Mouse (Mus musculus) 3T3-L1 (cell line): ENCODE data around the gene Gm20503.
A peak's percentile ranks its signal among the peaks of the same experiment; 100 is the strongest.

Source experiments
- DNase-seq: peaks from one replicate; pipeline ENCODE4 v3.0.0-alpha.2; 2015; ENCODE audit warnings: low read depth, low spot score

Gene Gm20503

DNA sequence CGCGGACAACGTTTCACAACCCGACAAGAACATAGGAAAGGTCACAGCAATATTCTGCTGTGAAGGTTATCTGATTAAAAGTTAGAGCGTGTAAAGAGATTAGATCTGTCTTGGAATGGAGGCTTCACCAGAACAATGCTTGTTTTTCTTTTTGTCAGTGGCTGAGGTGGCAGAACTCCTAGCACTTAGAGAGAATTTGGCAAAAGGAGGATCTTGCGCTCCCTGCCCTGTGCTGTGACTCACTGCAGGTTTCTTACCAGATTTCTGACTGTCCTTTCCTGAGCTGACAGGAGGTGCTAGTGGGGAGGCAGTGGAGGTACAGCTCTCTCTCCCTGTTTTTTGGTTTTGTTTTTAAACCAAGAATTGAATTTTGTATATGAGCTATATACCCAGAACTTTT is 4.0 kb downstream of the Gm20503 start:
- peak; percentile 69 for DNase-seq

DNA sequence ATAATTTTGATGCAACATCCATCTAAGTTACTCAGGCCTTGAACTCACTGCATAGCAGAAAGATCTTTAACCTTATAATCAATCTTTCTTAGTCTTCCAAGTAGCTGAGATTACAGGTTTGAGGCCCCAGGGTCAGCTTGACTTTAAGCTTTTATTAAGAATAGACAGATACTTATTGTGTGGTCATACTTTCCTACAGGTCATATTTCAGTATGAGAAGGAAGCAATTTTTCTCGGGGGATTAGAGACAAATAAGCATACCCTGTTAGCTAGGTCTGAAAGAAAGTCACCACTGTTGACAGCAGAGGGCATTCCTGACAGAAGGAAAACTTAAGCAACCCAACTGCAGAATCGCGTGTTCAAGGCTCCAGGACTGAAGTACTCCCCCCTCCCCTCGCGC is 5.0 kb downstream of the Gm20503 start:
- peak; percentile 40 for DNase-seq

DNA sequence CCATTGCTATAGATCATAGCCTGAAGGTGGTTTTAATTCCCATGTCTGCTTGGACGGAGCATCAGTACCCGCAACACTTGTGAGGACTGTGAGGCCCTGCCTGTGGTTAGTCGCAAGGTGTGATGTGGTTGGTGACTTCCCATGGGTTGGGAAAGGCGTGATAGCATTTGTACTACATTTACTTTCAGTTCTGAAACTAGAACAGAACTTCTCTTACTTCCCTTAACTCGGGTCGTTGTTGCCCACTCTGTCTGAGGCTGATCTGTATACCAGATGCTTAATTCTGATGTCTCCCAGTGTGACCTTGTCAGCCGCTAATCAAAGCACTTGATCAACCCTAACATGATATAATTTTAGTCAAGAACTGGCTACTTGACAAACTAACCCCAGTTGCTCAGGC is 6.2 kb downstream of the Gm20503 start:
- DNase-seq, result no peak

DNA sequence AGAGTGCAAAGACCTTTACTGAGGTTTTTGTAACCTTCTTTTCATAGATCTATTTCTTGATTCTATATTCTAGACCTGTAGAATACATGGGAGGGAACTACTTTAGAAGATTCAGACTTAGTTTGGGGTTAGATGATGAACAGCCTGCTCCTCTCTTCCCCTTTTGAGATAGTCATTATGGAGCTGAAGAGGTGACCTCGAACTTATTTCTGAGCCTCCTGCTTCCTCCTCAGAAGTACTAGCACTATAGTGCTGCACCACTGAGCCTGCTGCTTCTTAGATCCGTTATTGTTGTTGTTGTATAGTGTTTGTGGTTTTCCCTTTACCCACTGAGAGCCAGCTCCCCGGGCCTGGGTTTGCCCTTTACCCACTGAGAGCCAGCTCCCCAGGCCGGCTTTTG is 6.7 kb downstream of the Gm20503 start:
- DNase-seq, result no peak

DNA sequence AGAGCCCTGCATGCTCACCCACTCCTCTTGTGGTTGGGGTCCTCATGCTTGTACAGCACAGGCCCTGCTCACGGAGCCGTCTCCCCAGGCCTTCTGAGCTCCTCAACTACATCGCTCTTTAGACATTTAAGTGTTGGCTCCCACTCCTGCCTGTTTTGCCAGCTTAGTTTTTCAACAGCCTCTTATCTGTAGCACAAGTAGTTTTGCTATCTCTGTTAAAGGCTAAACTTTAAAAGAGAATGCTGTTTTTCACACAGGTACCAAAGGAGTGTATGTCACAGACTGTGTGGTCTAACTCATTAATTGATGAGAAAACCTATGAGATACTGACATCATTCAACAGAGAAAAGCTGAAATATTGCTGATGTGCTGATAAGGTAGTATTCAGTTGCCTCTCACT is 8.4 kb downstream of the Gm20503 start:
- DNase-seq, result no peak

DNA sequence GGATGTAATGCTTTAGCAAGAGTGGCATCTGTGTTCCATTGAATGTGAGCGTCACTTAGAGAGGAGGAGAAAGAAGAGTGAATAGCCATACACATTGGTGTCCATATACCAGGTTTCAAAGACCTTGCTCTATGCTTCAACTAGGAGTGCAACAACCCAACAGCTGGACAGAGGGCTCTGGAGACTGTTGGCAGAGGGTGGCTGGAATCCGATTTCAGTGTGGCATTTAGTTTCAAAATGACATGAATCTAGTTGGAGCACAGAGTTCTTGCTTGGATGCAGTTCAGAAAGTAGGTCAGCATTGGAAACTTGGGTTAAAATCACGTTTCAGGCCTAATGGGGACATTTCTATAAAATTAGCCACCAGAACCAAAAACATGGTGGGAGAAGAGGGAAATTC is 12.2 kb downstream of the Gm20503 start:
- no peak for DNase-seq

DNA sequence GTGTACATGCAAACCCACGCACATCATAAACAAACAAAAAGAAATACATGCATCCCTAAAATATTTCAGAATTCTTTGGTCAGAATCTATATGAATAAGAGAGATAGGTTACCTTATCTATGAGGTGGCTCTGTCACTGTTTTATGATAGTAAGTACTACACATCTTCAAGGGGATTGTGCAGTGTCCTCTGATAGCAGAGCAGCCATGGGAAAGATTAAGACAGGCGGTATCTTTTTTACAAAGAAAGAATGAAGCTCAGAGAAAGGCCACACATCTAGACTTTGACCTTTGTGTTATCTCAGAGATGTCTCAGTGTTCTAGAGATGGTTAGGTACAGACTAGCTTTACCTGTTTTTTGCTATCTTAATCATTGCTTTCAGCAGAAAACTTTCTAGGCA is 13.9 kb downstream of the Gm20503 start:
- DNase-seq, result no peak

DNA sequence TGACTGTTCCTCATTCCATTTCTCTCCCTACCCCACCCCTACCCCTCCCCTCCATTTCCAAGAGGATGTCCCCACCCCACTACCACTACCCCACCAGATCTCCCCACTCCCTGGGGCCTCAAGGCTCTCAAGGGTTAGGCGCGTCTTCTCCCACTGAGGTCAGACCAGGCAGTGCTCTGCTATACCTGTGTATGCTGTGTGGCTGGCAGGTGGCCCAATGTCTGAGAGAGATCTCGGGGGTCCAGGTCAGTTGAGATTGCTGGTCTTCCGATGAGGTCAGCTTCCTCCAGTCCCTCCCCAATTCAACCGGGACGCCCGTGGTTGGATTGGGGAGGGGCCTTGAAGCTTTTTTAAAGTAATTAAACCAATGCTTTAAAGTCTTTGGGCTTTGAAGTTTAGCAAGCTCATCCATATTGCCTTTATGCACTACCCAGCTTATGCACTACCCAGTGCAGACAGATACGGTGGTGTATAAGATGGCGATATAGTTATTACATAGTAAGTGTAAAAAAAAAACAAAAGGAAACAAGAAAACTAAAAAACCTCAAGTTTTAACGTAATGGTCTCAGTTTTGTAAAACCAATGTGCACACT is 31.4 kb downstream of the Gm20503 start:
- DNase-seq, result no peak

DNA sequence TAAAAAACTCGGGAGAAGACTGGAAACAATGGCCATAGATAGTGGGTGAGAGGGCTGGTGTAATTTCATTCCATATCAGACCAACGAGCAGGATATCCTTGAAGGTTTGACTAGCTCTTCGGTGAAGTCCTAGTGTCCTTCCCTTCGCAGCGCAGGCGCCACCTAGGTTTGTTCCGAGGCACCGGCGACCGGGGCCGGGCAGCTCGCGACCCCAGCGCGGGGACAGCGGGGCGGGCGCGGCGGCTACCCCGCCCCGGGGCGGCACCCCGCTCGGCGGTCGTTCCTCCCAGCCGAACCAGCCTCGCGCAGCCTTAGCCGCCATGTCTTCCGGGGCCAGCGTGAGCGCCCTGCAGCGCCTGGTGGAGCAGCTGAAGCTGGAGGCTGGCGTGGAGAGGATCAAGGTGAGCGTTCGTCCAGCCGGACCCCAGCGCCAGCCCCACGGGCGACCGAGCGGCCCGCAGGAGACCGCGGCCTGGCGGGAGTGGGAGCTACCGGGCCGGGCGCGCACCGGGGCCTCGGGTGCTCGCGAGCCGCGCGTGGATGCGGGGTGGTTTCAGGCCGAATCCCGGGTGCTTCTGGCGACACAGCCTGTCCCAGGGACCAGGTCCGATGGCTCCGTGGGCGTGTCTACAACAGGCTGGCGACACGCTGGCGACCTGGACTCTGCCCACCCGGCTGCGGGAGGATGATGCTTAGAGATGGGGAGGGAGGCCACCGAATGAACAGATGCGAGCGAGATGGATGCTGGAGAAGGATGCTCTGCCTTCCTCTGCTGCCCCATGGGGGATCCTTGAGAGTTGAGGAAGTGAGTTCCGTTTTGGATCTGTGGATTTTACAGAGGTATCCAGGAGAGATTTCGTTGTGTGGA is 32.1 kb downstream of the Gm20503 start, which contains the start of gene Gng10:
Gng10 (plus strand) TSS at position 171 of the 868 bp plus-strand sequence.
- DNase-seq, result peak; percentile 54

DNA sequence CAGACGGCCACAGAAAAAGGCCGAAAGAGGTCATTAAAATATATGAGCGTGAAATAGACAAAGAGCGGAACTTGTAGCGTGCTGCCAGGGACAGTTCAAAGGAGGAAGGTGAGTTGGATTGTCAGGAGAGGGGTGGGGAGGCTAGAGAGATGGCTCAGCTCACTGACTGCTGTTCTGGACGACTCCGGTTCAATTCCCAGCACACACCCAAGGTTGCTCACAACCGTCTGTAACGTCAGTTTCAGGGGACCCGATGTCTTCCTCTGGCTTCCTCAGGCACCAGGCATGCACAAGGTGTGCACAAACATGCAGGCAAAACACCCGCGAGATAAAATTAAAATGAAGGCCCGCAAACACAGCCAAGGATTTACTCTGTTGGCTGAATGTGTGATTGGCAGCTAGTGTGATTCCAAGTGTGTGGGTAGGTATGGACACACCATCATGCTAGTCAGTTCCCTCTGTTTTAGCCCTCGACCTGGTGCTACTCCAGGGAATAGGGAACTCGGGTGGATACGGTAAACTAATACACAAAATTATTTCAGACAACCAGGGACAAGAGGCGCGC is 32.9 kb downstream of the Gm20503 start:
- DNase-seq, result peak; percentile 34

DNA sequence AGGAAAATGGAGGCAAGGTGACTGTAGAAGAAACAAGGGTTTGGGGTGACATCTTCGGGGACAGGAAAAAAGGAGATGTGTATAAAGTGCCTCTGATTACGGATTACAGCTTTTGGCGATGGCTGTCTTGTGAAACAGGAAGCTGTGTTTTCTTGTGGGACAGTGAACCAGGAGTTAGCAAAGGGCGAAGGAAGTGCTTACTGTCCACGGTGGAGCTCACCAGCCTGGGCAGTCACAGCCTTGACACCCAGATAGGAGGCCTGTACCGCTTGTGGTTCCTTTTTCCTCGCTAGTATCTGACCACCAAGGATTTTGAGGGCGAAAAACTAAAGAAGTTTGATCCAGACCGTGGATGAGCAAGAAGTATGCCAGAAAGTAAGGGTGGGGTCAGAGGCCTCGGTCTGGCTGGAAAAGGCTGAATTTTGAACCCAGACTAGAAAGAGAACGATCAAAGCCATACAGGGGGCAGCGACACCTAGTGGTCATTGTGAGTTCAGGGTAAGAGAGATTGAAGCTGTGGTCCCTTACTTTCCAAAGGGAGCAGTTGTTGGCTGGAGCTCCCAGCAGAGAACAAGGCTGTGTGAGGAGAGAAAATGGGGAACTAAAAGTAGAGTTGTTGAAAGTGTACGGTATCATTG is 33.6 kb downstream of the Gm20503 start:
- DNase-seq, result peak; percentile 94

DNA sequence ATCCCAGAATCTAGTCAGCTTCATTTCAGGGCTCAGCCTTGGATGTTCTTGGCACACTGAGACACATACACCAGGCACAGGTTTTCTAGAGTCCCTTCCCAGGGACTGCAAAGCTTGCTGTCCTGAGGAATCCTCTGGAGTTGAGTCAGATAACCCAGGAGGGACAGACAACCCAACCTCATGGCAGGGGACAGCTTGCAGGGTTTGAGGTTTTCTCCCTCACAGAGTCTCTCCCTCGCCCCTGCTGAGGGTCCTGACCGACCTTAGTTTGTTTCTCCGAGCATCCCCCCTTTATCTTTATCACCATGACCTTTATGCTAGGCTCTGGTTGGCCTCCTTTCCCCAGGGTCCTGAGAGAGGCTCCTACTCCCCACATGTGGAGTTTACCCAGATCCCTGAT is 34.5 kb downstream of the Gm20503 start:
- DNase-seq, result no peak

DNA sequence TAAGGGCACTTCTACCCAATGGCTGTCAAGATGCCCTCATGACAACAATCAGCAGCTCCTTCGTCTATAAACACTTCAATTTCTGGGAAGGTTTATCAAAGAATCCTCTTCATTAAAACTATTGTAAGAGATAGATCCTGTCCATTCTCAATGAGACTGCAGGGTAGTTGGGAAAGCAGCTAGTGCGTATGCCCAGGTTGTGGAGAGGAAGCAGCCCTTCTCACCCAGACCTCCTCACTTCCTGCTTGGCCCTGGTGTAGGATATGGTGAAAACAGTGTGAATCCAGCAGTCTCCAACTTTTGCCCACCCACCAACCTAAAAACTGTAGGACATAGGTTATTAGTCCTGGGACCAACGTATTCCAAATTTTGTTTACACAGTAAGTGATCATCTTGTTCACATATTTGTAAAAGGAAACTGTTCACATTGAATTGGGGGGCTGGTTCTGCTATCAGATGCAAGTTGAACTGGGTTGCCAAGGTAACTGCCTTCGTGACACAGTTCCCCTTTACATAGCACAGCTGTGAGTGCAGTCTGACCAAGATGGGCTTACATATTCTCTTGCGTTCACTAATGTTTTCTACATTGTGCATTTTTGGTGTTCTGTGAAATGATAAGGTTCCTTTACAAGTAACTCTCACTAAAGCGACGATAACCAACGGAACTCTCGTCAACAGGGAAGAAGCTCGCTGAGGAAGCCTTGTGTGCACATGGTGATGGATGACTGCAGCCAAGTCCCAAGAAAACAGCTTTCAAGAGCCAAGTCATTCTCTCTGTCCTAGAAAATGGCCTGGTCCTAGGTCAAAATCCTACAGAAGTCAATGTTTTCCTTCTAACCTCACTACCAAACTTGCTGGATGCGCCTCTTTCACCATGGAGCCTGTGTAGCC is 37.6 kb downstream of the Gm20503 start:
- DNase-seq, result no peak

DNA sequence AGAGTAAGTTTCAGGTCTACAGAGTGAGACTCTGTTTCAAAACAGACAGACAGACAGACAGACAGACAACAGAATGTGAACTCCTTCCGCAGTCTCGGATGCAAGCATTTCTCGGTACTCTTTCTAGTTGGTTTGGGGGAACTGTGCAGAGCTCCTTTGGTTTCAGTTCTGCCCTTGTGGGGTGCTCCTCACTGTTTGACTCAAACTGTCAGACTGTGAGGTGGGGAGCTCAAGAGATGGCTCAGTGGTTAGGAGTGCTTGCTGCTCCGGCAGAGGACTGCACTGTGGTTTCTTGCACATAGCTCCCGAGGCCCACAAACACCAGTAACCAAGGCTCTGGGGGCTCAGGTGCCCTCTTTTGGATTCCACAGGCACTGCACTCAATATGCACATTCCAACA is 40.1 kb downstream of the Gm20503 start:
- no peak for DNase-seq

DNA sequence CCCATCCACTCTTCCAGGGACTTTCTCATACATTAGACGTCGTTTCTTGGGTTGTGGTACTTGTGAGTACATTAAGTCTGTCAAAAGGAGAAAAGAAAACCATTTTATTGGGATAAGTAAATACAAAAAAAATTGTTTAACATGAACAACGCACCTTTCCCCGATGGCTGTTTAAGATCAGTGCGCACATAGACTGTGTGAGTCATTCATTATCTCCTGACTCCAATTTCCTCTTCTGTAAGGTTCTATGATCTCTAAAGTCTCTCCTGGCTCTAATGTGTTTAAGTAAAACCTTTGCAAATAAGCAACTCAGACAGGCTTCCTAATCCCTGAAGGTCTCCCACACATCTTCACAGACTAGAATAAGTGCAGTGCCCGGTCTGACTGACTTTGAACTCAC is 40.9 kb downstream of the Gm20503 start:
- DNase-seq, result no peak

DNA sequence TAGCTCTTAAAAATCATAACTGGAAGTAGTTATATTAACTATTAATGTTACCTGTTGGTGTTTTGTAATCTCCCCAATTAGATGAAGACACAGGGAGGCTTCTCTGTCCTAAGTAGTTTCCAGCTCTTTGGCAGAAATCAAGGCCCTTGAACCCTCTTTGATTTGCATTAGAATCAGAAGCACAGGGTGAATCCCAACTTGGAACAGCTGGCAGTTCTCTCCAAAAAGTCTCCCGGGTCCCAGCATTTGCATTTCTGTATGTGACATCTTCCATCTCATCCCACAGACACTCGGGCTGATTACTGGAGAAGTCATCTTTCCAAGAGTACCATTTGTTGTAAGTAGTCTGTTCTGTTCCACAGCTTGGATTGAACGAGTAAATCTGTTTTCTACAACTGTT is 44.2 kb downstream of the Gm20503 start:
- no peak for DNase-seq

DNA sequence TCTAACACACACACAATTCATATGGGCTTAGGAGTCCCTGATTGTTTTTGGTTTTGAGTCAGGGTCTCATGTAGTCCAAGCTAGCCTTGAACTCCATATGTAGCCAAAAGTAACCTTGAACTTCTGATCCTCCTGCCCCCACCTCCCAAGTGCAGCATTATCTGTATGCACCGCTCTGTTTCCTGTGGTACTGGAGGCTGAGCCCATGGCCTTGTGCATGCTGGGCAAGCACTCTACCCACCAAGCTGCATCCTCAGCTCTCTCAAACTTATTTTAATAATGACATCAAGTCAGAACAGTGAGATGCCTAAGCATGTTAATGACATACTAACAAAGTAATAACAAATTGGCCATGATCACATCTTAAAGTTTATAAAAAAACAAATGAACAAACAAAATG is 48.1 kb downstream of the Gm20503 start:
- no peak for DNase-seq

DNA sequence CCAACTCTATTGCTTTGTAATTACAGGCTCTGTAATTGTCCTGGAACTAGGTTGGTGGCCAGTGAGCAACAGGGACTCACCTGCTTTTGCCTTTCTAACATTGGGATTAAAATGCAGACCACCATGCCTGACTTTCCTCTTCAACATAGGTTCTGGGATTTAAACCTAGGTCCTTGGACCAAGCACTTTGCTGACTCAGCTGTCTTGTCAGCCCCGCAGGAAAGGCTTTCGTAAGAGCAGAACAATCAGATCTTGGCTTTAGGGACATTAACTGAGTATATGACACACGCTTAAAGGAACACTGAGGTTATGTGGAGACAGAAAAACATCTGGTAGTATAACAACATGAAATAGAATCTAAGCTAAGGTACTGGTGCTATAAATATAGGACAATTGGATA is 54.9 kb downstream of the Gm20503 start:
- no peak for DNase-seq

DNA sequence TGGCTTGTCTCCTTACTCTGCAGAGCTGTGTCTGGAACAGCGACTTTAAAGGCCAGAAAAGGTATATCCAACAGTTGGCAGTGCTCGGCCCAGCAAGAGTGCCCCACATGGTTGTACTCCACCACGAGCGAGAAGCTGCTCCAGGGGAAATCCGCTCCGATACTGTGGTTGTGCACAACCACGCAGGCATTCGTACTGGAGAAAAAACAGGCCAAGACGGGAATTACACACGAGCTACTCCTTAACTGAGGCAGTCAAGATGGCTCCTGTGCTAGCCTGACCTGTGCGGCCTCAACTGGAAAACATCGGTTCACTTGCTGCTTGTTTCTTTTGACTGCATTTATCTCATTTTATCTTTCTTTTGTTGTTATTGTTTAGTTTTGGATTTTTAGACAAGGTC is 59.5 kb downstream of the Gm20503 start:
- no peak for DNase-seq

DNA sequence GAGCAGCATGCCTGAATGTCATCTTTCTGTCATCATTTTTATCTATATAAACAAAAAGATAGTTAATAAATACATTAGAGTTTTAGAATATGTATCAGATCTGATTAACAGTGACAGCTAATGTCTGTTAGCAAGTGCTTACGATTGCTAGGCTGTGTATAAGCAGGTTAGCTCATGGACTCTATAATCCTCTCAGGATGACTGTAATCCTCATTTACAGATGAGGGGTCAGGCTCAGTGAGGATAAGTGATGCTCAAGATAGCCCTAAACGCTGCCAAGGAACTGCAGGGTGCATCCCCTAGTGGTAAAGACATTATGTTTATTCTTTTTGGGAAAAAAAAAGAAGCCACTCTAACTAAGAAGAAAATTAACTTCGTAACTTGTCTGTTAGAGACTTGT is 66.3 kb downstream of the Gm20503 start:
- no peak for DNase-seq

DNA sequence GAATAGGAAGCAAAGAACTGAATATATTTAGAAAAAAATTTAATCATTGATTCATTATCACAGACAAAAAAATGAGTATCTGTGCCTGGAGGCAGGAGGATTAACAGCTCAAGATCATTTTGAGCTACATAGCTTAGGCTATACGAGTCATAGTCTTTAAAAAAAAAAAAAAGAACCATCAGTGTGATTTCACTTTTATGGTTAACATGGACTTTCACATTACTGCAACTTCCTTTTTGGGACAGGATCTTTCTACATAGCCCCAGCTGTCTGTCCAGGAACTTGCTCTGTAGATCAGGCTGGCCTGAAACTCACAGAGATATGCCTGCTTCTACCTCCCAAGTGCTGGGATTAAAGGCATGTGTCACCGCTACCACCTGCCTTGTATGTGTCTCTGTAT is 80.4 kb downstream of the Gm20503 start:
- peak; percentile 4 for DNase-seq
